Mouse (Mus musculus): ENCODE measurements around the gene Ak6.
A peak's percentile ranks its signal among the peaks of the same experiment; 100 is the strongest.

The Ak6 gene

DNA sequence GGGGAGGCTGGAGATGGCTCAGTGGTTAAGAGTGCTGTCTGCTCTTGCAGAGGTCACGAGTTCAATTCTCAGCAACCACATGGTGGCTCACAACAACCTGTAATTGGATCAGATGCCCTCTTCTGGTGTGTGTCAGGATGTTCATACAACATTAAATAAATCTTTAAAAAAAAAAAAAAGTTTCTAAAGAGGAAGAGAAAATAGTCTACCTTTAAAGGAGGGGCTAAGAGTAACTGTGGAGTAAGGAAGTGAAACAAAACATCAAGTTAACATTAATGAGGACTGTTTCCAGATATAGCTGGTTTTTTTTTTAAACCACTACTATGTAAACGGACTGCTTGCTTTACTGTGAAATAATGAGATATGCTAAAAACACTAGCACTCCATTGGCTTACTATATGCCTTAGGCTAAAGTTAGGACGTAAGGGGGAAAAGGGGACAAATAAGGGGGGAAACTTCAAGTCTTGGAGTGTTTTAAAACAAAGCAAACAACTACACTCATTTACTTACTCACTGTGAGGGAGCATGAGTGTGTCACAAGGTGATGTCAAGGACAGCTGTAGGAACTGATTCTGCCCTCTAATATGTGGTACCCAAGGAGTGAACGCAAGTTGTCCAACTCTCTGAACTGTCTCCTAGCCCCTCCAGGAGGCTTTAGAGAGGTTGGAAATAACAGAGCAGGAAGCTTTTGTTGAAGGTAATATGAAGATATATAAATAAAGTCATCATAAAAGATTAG is 8.1 kb upstream of the Ak6 start:
- no peaks in the 10 kb centered on the region for H3K27me3 ChIP-seq (ENCODE audit: control insufficient read depth, insufficient read depth, low read length, poor library complexity, severe bottlenecking)
- peaks cover 10% of the 10 kb centered on the region; the same call in 1 of the 2 replicates for H3K36me3 ChIP-seq (ENCODE audit: control insufficient read depth, insufficient read depth, low read length, poor library complexity, severe bottlenecking)
- peak; percentile 79 for DNase-seq (ENCODE audit: low read depth, low spot score)

DNA sequence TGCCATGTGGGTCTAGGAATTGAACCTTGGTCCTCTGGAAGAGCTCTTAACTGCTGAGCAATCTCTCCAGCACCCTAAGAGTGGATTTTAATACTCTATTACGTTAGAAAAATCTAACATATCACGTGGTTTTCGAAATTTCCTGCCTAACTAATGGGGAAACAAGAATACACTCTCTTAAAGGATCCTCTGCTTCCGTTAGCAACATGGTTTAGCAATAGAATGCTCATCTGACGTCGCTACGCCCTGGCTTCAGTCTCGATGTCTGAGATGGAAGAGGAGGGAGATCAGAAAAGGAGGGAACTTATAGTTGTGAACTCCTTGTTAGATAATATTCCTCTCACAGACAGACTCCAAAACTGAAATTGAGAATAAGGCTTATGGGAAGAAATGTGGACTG is 2.6 kb upstream of the Ak6 start:
- no peak for DNase-seq (ENCODE audit: low read depth, low spot score)
- no peaks in the 10 kb centered on the region for H3K27me3 ChIP-seq (ENCODE audit: control insufficient read depth, insufficient read depth, low read length, poor library complexity, severe bottlenecking)

DNA sequence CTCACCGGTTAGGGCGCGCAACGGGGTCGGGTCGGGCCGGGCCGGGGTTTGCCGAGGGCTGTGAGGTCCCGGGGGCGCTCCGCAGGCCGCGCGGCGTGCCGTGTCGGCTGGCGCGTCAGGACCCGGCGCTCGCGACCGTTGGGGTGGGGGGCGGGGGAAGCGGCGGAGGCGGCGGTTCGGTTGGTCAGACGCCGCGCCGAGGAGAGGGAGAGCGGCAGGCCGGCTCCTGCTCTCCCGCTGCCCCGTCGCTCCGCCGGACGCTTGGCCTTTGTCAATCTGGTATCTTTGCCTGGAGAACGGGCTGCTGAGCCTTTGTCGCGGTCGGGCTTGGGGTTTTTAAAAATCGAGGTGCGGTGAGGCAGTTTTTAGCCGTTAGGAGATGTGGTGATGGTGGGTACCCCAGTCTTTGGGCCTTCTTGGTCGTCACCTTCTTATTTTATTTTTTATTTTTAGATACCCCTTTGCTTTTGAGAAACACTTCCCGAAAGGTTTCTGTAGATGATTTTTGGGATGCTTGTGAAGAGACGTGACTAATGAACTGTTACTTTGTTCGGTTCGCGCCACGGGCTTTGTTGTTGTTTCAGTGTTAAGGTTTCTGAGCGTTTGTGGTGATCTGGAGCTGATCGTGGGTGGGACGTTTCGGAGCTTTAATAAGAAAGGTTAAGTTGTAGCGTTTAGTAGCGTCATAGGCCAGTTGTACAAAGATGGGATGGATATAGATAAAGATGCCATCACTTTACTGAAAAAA is 834 bp downstream of the Ak6 start, which contains the start of gene Taf9:
Taf9 (plus strand) TSS at position 141 of the 748 bp plus-strand sequence.
- H3K27me3 ChIP-seq (ENCODE audit: control insufficient read depth, insufficient read depth, low read length, poor library complexity, severe bottlenecking): no peaks in the 10 kb centered on the region
- no peaks in the 10 kb centered on the region for H3K36me3 ChIP-seq (ENCODE audit: control insufficient read depth, insufficient read depth, low read length, poor library complexity, severe bottlenecking)
- peak; percentile 11 for DNase-seq (ENCODE audit: low read depth, low spot score)

More for the DNA sequence above, 2.6 kb upstream of the Ak6 start:
- peaks cover 4% of the 10 kb centered on the region; the same call in 1 of the 2 replicates for H3K36me3 ChIP-seq (ENCODE audit: control insufficient read depth, insufficient read depth, low read length, poor library complexity, severe bottlenecking)

DNA sequence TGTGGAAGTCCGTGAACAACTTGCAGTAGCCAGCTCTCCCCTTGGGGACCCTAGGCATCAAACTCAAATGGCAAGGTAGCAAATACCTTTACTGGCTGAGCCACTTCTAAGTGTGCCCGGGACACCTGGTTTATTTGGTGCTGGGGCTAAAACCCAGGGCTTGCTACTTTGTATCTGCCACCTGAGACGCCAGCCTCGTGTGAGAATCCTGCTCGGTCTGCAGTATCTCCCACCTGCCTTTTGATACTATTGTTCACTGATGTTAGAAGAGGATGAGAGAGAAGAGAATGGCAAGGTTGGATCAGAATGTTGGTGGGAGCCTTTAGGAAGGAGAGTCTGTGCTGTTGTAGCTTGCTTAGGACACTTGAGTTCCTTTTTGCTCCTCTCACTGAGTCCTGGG is 7.3 kb downstream of the Ak6 start:
- H3K27me3 ChIP-seq (ENCODE audit: control insufficient read depth, insufficient read depth, low read length, poor library complexity, severe bottlenecking): no peaks in the 10 kb centered on the region
- no peak for DNase-seq (ENCODE audit: low read depth, low spot score)
- no peaks in the 10 kb centered on the region for H3K36me3 ChIP-seq (ENCODE audit: control insufficient read depth, insufficient read depth, low read length, poor library complexity, severe bottlenecking)

DNA sequence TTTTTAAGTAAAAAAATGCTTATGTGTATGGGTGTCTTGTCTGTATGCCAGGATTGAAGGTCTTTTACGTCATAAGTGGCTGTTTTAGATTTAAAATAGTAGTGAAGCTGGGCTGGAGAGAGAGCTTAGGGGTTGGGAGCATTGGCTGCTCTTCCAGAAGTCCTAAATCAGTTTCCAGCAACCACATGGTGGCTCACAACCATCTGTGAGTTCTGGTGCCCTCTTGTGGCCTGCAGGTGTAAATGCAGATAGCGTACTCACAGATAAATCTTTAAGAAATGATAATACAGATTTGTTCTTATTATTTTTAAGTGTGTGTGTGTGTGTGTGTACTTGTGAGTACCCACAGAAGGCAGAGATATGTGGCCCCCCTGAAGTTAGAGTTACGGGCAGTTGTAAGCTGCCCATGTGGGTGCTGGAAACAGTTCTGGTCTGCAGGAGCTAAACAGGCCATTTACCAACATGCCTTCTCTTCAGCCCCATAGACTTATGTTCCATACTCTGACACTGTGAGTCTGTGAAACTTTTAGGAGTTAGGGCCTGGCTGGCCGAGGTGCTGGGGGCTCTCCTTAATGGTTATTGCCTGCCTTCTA is 9.2 kb downstream of the Ak6 start:
- H3K36me3 ChIP-seq (ENCODE audit: control insufficient read depth, insufficient read depth, low read length, poor library complexity, severe bottlenecking): no peaks in the 10 kb centered on the region
- H3K27me3 ChIP-seq (ENCODE audit: control insufficient read depth, insufficient read depth, low read length, poor library complexity, severe bottlenecking): no peaks in the 10 kb centered on the region
- peak; percentile 85 for DNase-seq (ENCODE audit: low read depth, low spot score)

DNA sequence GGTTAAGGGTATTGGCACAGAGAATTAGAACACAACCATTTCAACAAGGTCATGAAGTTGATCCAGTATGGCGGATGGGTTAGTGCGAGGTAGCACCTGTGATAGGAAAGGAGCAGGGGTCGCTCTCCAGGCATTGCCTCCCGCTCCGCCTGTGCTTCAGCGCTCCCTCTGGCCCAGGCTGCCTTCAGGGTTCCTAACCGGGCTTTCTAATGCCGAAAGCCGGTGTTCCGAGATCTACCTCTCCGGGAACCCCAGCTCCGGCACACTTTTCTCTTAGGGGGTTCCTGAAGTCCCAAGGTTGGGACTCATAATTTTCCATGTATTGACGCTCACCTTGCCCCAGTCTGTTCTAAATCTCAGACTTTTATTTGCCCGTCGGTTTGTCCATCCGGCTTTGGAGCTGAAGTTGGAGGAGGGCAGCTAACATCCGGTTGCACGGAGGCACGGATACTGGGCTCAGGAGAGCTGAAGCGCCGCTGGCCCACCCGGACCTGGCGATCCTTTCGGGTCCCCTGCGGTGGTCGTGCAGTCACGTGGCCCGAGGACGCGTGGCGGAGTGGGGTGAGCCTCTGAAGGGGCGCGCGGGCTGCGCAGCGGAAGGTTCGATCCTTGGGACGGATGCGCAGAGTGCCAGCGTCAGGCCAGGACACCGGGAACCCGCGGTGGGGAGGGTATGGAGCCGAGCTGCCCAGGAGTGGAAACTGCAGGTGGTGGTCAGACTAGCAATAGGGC is 18.7 kb downstream of the Ak6 start, which contains the start of gene Ccdc125:
Ccdc125 (plus strand) TSS at position 427 of the 732 bp plus-strand sequence.
- peak; percentile 38 for DNase-seq (ENCODE audit: low read depth, low spot score)
- Histone ChIP-seq H3K27me3 (ENCODE audit: control insufficient read depth, insufficient read depth, low read length, poor library complexity, severe bottlenecking) (no peaks in the 10 kb centered on the region), H3K36me3 (ENCODE audit: control insufficient read depth, insufficient read depth, low read length, poor library complexity, severe bottlenecking) (peaks cover 4% of the 10 kb centered on the region; the same call in 1 of the 2 replicates)

DNA sequence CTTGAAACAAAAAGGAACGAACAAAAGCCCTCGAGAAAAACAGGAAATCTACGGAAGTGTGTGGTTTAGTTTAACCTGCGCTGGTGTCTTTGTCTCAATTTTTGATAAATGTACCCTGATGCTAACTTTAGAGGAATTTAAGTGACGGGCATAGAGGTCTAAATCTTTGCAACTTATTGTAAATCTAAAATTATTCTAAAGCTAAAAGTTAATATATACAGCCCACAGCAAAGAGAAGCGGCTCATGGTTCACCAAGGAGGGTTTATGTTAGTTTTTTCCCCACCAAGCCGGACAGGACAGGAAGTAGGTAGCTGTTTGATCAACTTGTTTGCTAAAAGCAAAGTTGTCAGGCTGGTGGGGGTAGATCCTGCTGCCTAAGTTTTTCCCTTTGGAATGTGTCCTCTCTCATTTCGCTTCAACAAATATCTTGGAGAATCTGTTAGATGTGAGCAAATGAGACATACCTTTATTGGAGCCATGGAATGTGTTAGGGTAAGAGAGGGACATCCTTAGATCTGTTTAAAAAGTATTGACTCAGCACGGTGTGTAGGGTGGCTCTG is 19.5 kb downstream of the Ak6 start:
- no peaks in the 10 kb centered on the region for H3K27me3 ChIP-seq (ENCODE audit: control insufficient read depth, insufficient read depth, low read length, poor library complexity, severe bottlenecking)
- peaks cover 4% of the 10 kb centered on the region; the same call in 1 of the 2 replicates for H3K36me3 ChIP-seq (ENCODE audit: control insufficient read depth, insufficient read depth, low read length, poor library complexity, severe bottlenecking)
- peak; percentile 22 for DNase-seq (ENCODE audit: low read depth, low spot score)

DNA sequence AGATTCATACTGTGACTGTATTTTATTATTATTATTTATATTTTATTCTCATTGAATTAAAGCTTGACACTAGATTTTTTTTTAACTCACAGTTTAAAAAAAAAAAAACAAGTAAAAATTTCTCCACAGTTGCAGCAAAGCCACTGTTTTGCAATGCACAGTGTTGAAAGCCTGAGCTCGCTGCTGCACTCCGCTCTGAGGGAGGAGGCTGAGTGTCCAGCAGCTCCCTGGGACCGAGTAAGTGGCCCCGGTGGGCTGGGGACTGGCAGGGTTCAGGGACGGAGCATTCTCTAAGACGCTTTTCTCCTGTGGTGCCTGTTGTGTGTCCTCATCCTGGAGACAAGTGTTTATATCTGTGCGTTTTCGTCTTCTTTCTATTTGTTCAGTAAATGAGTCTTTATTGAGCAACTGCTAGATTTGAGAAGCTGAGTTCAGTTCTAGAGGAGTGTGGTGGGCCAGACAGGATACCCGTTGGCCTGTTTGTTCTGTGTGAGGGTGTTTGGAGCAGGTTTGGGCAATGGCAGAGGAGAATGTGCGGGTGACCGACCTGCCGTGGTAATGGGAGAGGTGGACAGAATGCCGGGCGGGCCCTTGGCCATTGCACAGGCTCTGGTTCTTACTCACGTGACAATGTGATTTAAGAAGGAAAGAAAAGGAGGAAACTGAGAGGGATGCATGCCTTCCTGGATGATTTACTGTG is 25.3 kb downstream of the Ak6 start:
- no peak for DNase-seq (ENCODE audit: low read depth, low spot score)
- Histone ChIP-seq H3K27me3 (ENCODE audit: control insufficient read depth, insufficient read depth, low read length, poor library complexity, severe bottlenecking) (no peaks in the 10 kb centered on the region), H3K36me3 (ENCODE audit: control insufficient read depth, insufficient read depth, low read length, poor library complexity, severe bottlenecking) (peaks cover 2% of the 10 kb centered on the region; the same call in 1 of the 2 replicates)

DNA sequence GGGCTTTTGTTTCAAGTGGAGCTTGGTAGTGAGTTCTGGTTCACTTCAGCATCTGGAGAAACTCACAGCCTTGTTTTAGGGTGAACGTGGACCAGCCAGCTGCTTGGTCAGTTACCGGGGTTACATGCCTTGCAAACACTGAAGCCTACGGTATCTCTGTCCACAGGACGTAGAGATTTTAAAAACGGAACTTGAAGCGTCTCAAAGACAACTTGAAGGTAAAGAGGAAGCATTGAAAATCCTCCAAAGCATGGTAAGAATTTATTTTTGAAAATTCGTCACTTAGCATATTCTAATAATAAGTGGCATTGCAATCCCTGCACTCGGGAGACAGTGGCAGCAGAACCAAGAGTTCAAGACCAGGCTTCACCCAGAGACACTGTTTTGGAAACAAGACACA is 30.8 kb downstream of the Ak6 start:
- DNase-seq (ENCODE audit: low read depth, low spot score): no peak
- Histone ChIP-seq H3K36me3 (ENCODE audit: control insufficient read depth, insufficient read depth, low read length, poor library complexity, severe bottlenecking) (peaks cover 2% of the 10 kb centered on the region; the same call in 1 of the 2 replicates), H3K27me3 (ENCODE audit: control insufficient read depth, insufficient read depth, low read length, poor library complexity, severe bottlenecking) (no peaks in the 10 kb centered on the region)

DNA sequence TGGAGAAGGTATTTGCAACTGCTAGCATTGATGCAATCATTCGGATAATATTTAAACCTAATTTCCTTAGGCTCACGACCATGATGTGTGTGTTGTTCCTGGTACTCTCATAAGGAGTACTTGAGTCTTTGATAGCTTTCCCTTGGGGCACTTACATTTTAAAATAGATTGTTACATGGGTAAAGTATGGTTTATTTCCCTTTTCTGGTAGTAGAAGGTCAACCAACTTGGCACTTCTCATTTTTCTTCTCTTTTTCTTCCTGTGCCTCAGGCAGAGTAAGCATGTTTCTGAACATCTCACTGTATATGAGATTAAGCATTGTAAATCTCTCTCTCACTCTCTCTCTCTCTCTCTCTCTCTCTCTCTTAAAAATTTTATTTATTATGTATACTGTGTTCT is 32.1 kb downstream of the Ak6 start:
- Histone ChIP-seq H3K36me3 (ENCODE audit: control insufficient read depth, insufficient read depth, low read length, poor library complexity, severe bottlenecking) (peaks cover 2% of the 10 kb centered on the region; the same call in 1 of the 2 replicates), H3K27me3 (ENCODE audit: control insufficient read depth, insufficient read depth, low read length, poor library complexity, severe bottlenecking) (no peaks in the 10 kb centered on the region)
- DNase-seq (ENCODE audit: low read depth, low spot score): peak; percentile 38

DNA sequence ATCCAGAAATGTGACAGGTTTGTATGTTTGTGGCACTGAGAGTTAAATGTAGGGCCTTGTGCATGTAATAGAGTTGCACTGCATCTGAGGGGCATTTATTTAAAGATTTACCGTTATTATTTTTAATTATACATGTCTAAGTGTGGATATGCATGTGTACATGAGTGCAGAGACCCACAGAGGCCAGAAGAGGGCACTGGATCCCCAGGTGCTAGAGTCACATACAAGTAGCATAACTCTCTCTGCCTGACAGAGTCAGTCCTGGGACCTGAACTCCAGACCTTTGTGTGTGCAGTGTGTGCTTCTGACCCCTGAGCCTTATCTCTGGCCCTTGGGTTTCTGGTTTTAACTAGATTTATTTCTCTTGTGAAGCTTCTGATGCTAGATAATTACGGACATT is 33.6 kb downstream of the Ak6 start:
- Histone ChIP-seq H3K36me3 (ENCODE audit: control insufficient read depth, insufficient read depth, low read length, poor library complexity, severe bottlenecking) (peaks cover 2% of the 10 kb centered on the region; the same call in 1 of the 2 replicates), H3K27me3 (ENCODE audit: control insufficient read depth, insufficient read depth, low read length, poor library complexity, severe bottlenecking) (no peaks in the 10 kb centered on the region)
- peak; percentile 60 for DNase-seq (ENCODE audit: low read depth, low spot score)

DNA sequence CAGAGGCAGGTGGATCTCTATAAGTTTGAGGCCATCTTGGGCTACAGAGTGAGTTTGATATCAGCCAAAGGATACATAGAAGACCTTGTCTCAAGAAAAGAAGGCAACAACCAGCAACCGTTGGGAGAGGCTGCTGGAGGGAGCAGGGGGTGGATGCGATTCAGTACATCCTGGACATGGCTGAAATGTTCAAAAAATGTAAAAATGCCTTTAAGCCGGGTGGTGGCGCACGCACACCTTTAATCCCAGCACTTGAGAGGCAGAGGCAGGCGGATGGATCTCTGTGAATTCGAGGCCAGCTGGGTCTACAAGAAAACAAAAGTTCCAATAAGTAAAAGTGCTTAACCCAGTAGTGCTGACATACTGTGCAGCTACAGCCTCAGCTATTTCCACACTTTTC is 36.7 kb downstream of the Ak6 start:
- DNase-seq (ENCODE audit: low read depth, low spot score): no peak
- Histone ChIP-seq H3K36me3 (ENCODE audit: control insufficient read depth, insufficient read depth, low read length, poor library complexity, severe bottlenecking) (peaks cover 3% of the 10 kb centered on the region; the same call in 1 of the 2 replicates), H3K27me3 (ENCODE audit: control insufficient read depth, insufficient read depth, low read length, poor library complexity, severe bottlenecking) (no peaks in the 10 kb centered on the region)

DNA sequence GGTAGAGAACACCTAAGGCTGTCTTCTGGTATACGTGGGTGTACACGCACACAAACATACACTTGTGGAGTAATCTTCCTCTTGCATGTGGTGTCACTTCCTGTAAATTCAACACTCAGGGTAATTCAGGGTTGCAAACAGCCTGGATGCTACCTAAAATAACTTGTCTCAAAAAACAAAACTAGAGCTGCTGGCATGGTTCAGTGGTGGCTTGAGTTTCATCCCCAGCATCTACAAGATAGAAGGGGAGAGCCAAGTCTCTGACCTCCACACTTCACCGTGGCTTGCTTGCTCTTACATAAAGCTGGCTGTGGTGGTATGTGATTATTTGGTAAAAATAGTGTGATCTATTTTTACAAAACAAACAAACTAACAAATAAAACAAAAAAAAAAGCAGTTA is 46.8 kb downstream of the Ak6 start:
- Histone ChIP-seq H3K36me3 (ENCODE audit: control insufficient read depth, insufficient read depth, low read length, poor library complexity, severe bottlenecking) (peaks cover 8% of the 10 kb centered on the region), H3K27me3 (ENCODE audit: control insufficient read depth, insufficient read depth, low read length, poor library complexity, severe bottlenecking) (no peaks in the 10 kb centered on the region)
- no peak for DNase-seq (ENCODE audit: low read depth, low spot score)

DNA sequence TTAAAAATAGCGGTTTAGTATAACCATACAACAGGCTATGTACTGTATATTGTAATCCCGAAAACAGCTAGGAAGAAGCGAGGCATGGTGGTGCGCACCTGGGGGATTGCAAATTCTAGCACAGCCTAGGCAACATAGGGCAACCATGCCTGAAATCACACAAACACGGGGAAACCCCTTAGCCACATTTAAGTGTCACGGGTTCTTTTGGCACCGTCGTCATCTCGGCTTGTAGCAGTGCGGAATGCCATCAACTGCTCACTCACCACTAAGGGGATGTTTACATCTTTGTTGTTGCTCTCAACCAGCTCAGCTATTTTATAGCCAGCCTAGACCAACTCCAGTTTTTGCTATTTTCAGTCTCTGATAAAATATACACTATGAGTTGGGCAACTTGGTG is 48.1 kb downstream of the Ak6 start:
- no peak for DNase-seq (ENCODE audit: low read depth, low spot score)
- H3K27me3 ChIP-seq (ENCODE audit: control insufficient read depth, insufficient read depth, low read length, poor library complexity, severe bottlenecking): no peaks in the 10 kb centered on the region
- H3K36me3 ChIP-seq (ENCODE audit: control insufficient read depth, insufficient read depth, low read length, poor library complexity, severe bottlenecking): peaks cover 19% of the 10 kb centered on the region
